Mouse (Mus musculus) liver, adult 2 months (tissue): ENCODE measurements around the gene Tmco3. TPM values are rescaled to one million over a fixed set of nuclear protein-coding genes. Genes with fewer than 3 reads are reported as not detected.
A peak's percentile ranks its signal among the peaks of the same experiment; 100 is the strongest.

Source experiments
- DNase-seq: peaks from one replicate; pipeline ENCODE4 v3.0.0-alpha.2; 2011; ENCODE audit warnings: low read depth, low spot score; ENCODE audit errors: extremely low read depth
- H3K27ac ChIP-seq: fragments of 200-500 bp; replicated peaks from 2 replicates; pipeline ENCODE4 v1.5.1; 2012; ENCODE audit warnings: low read depth, mild to moderate bottlenecking, control low read depth, inconsistent platforms, low read length; ENCODE audit not compliant: insufficient read depth
- H3K27me3 ChIP-seq: fragments of 200-500 bp; 2 replicates; pipeline ENCODE4 v1.6.1; 2012; ENCODE audit warnings: mild to moderate bottlenecking, moderate library complexity, low read length, inconsistent platforms; ENCODE audit not compliant: control insufficient read depth, insufficient read depth
- H3K36me3 ChIP-seq: fragments of 200-500 bp; 2 replicates; pipeline ENCODE4 v1.6.1; 2012; ENCODE audit warnings: low read length, inconsistent platforms; ENCODE audit not compliant: control insufficient read depth, insufficient read depth
- H3K4me1 ChIP-seq: fragments of 200-500 bp; 2 replicates; pipeline ENCODE4 v1.6.1; 2011; ENCODE audit warnings: low read length; ENCODE audit not compliant: control insufficient read depth, insufficient read depth
- H3K4me3 ChIP-seq: fragments of 200-500 bp; 2 replicates; pipeline ENCODE4 v1.5.1; 2011; ENCODE audit warnings: low read depth, mild to moderate bottlenecking, control low read depth, low read length, moderate library complexity; ENCODE audit not compliant: insufficient read depth
- H3K79me2 ChIP-seq: fragments of 200-500 bp; 2 replicates; pipeline ENCODE4 v1.6.1; 2012; ENCODE audit warnings: inconsistent platforms, mild to moderate bottlenecking, low read length, moderate library complexity; ENCODE audit not compliant: control insufficient read depth, insufficient read depth
- H3K9ac ChIP-seq: fragments of 200-500 bp; 2 replicates; pipeline ENCODE4 v1.6.1; 2012; ENCODE audit warnings: low read depth, mild to moderate bottlenecking, control low read depth, inconsistent platforms, low read length
- CTCF ChIP-seq: fragments of 200-500 bp; IDR thresholded peaks from 2 replicates; pipeline ENCODE4 v1.5.1; 2011; ENCODE audit warnings: low read depth, low read length, control low read depth
- POLR2A ChIP-seq: fragments of 200-500 bp; IDR thresholded peaks from 2 replicates; pipeline ENCODE4 v1.6.1; 2011; ENCODE audit warnings: low read length, control low read depth; ENCODE audit not compliant: insufficient read depth; ENCODE audit errors: extremely low read depth
- WGBS: fragments of 180-500 bp; shearing (Covaris S2); methylation state at CpG from one replicate; pipeline ENCODE4 v1.1.7; 2018; 5-methylcytosine and 5-hydroxymethylcytosine counted together
- polyA plus RNA-seq: library from polyadenylated mRNA; depleted of rRNA; stranded (reverse); fragments of >200 nt; gene quantifications from 2 replicates; pipeline ENCODE4 v1.2.3, GENCODE M21; 2012
- total RNA-seq: library from RNA; depleted of rRNA; stranded (reverse); fragments of >200 nt; gene quantifications from 2 replicates; pipeline ENCODE4 v1.2.3, GENCODE M21; 2014

Gene Tmco3
- total and polyA plus RNA-seq, 2 experiments: 5.1 to 9.0 TPM

DNA sequence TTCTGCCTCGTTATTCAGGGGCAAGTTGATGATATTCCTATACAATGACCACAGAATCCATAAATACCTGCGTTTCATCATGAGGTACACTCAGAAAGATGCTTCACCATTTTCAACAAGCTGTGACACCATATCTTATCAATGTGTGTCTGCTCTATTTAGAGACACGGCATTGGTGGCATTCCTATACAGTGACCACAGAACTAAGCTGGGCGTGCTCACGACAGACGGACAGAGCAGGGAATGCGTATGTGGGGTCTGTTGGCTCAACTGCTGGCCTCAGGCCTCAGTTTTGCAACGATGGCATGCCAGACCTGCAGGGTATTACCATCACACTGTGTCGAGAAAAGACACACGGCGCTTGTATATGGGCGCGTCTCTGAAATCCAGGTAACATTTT is 35.2 kb upstream of the Tmco3 start:
- Histone ChIP-seq H3K36me3 (no peaks in the 10 kb centered on the region), H3K79me2 (no peaks in the 10 kb centered on the region), H3K27ac (no peak overlapping the region), H3K27me3 (no peaks in the 10 kb centered on the region), H3K4me3 (no peak overlapping the region), H3K4me1 (peaks cover 7% of the 10 kb centered on the region; the same call in 1 of the 2 replicates), H3K9ac (no peak overlapping the region)
- no peak for DNase-seq
- TF ChIP-seq POLR2A (no peak), CTCF (no peak)
- WGBS: 89% methylated on average over 13 of the region's 13 CpGs

DNA sequence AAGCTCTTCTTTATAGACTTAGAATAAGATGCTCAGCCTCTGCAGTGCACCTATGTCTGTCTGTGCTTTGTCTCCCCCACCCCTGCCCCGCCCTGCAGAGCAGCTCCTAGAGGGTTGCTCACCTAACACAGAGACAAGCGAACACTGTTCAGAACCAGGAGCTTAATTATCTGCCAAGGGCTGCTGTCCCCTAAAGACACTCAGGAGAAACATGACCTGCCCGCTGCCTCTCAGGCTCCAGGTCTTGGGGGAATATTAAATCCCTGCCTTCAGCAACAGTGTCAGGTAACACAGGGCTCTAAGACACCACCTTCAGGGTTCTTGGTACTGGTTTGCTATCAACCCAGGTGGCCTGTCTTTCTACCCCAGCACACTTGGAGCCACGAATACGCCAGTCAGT is 34.6 kb upstream of the Tmco3 start:
- Histone ChIP-seq H3K4me3 (no peak overlapping the region), H3K27me3 (no peaks in the 10 kb centered on the region), H3K9ac (no peak overlapping the region), H3K79me2 (no peaks in the 10 kb centered on the region), H3K27ac (no peak overlapping the region), H3K36me3 (no peaks in the 10 kb centered on the region), H3K4me1 (peaks cover 7% of the 10 kb centered on the region; the same call in 1 of the 2 replicates)
- WGBS: 85% methylated on average over 5 of the region's 5 CpGs
- TF ChIP-seq POLR2A: no peak
- TF ChIP-seq CTCF: no peak
- no peak for DNase-seq

DNA sequence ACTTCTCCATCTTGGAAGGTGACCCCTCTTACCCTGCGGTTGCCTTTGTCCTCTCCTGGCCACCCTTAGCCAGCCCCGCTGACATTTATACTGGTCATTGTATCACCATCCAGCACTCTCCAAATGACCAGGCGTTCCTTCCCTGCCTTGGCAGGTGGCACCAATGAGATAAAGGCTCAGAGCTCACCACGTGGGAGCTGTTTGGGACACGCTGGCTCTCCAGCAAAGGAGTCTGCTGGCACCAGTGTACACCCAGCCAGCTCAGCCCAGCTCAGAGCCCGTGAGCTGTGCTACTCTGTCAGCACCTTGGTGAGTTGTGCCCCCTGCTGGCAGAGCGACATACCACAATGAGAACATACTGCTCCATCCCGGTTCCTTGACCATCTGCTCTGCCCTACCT is 34.0 kb upstream of the Tmco3 start, which contains the start of gene Adprhl1:
Adprhl1 (minus strand) TSS at position 144 of the 400 bp plus-strand sequence.
- peaks cover 7% of the 10 kb centered on the region; the same call in 1 of the 2 replicates for H3K4me1 ChIP-seq
- no peaks in the 10 kb centered on the region for H3K36me3 ChIP-seq
- no peaks in the 10 kb centered on the region for H3K79me2 ChIP-seq
- no peak within 1 kb of the TSS for H3K9ac ChIP-seq
- H3K27me3 ChIP-seq: no peaks in the 10 kb centered on the region
- 17% methylated on average over 8 of the region's 8 CpGs for WGBS
- DNase-seq: peak; percentile 89
- no peak within 1 kb of the TSS for H3K4me3 ChIP-seq
- H3K27ac ChIP-seq: no peak within 1 kb of the TSS
- peak; percentile 97 for TF ChIP-seq CTCF
- TF ChIP-seq POLR2A: no peak

DNA sequence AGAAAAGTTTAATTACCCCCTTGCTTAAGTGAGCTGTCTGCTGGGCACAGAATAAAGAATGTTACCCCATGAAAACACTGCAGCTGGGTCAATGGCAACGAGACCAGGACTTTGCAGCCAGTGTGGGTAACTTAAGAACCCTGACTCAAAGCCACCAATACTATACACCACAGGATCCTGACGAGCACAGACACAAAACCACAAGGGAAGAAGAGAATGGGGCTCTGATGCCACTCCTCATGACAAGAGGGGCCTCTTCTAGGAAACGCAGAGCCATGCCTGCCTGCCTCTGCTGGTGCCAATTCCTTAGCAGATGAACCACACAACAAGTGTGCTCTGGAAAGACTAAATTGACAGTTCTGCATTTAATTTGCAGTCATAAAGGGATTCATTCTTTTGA is 24.6 kb upstream of the Tmco3 start:
- no peaks in the 10 kb centered on the region for H3K27me3 ChIP-seq
- WGBS: 85% methylated on average over 3 of the region's 3 CpGs
- no peak for TF ChIP-seq CTCF
- TF ChIP-seq POLR2A: no peak
- no peak overlapping the region for H3K27ac ChIP-seq
- H3K4me1 ChIP-seq: no peaks in the 10 kb centered on the region
- no peak overlapping the region for H3K4me3 ChIP-seq
- peaks cover 10% of the 10 kb centered on the region; the same call in 1 of the 2 replicates for H3K36me3 ChIP-seq
- no peak overlapping the region for H3K9ac ChIP-seq
- no peaks in the 10 kb centered on the region for H3K79me2 ChIP-seq
- DNase-seq: no peak

DNA sequence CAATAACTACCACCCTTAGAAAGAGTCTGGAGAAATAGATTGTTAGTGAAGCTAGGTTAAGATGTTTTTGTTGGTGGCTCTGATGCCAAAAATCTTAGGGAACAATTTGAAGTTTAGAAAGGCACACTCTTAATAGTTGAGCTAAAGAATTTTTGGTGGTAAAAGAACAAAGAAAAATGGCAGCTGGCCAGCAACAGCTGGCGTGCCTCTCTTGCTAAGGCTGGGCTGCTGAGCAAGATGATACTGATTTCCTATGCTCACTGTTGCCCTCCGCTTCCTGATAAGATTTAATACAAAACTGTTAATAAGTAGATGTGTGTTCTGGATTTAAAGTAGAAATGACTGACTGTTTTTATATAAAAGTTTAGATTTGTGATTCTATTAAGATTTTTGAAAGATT is 20.4 kb upstream of the Tmco3 start:
- Histone ChIP-seq H3K79me2 (no peaks in the 10 kb centered on the region), H3K27me3 (no peaks in the 10 kb centered on the region), H3K9ac (no peak overlapping the region), H3K27ac (no peak overlapping the region), H3K36me3 (peaks cover 12% of the 10 kb centered on the region; the same call in 1 of the 2 replicates), H3K4me3 (no peak overlapping the region), H3K4me1 (no peaks in the 10 kb centered on the region)
- no peak for DNase-seq
- TF ChIP-seq CTCF (no peak), POLR2A (no peak)
- 78% methylated on average over 2 of the region's 2 CpGs for WGBS

DNA sequence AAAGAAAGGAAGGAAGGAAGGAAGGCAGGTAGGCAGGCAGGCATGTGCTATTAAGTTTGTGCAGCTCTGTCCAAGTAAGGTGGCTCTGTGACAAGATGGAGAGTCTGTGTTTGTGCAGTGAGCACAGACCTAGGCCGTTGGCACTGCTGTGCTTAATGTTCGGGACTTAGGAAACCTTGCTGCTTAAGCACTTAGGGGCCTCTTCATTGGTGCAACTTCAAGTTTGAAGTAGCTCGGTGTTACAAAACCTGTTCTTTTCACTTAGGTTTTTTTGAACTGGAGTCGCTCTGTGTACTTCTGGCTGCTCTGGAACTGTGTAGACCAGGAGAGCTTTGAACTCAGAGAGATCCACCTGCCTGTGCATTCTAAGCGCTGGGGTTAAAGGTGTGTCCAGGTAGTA is 15.2 kb upstream of the Tmco3 start:
- no peak for DNase-seq
- peaks cover 9% of the 10 kb centered on the region for H3K36me3 ChIP-seq
- TF ChIP-seq CTCF (no peak), POLR2A (no peak)
- H3K9ac ChIP-seq: no peak overlapping the region
- no peak overlapping the region for H3K4me3 ChIP-seq
- H3K79me2 ChIP-seq: no peaks in the 10 kb centered on the region
- no peaks in the 10 kb centered on the region for H3K27me3 ChIP-seq
- no peak overlapping the region for H3K27ac ChIP-seq
- H3K4me1 ChIP-seq: no peaks in the 10 kb centered on the region
- 88% methylated on average over 5 of the region's 5 CpGs for WGBS
